Mouse (Mus musculus): ENCODE measurements around the gene St7.

The St7 gene

DNA sequence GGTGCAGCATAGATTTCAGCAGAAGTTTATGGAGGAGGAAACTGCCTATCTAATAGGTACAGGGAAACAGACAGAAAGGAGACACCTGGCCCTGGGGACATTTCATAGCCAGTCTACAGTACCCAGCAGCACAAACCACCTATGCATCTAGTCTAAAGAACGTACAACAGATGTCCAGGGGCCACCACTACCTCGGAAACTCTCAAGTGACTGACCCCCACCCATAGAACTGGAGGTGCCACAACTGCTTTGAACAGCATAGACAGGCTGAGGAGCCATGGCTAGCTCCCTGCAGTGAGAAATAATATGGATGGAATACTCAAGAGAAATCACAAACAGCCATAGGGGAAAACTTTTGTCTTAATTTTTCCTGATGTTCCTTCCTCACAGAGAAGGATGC is 220.1 kb downstream of the St7 start:
- peak; percentile 61 for DNase-seq

DNA sequence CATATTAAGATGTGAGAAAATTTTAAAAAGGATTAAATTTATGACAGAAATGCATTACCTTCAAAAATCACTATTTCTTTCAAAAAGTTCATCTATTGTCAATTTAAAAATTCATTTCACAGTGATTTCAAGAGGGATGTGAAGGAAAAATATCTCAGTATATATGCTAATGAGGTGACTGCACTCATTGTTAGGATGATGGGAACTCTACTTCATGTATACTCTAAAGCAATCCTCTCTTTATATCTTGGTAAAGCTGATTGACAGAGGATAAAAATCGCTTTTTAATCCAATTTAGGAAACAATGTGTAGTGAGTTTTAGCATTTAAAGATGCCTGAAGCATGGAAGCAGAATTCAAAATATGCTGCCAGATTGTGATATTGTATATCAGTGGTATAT is 220.6 kb downstream of the St7 start:
- DNase-seq = no peak

GRCm38 (mm10) chr6:17914300-17914699 is 221.6 kb downstream of the St7 start:
- DNase-seq = peak; percentile 43

- DNase-seq = no peak
These were observed 224.5 kb downstream of the St7 start for GRCm38 (mm10) chr6:17917233-17917632.

DNA sequence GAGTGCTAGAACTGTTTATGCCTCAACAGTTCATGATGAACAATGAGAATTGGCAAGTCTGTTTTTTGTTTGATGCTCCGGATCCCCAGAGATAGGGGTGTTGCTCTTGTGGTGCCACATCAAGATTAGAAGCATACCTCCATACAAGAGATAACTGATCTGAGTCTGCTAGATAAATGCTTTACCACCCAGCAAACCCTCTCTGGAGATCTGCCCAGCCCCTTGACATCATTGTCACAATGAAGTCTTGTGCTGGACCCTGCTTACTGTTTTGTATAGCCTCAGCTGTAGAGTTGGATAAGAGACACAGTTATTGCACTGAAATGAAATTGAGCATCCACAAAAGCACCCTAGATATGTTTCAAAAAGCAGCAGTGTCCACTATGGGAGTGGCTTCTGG is 229.4 kb downstream of the St7 start:
- DNase-seq = peak; percentile 54

- no peak for DNase-seq
These were observed 230.2 kb downstream of the St7 start for GRCm38 (mm10) chr6:17922967-17923366.

DNA sequence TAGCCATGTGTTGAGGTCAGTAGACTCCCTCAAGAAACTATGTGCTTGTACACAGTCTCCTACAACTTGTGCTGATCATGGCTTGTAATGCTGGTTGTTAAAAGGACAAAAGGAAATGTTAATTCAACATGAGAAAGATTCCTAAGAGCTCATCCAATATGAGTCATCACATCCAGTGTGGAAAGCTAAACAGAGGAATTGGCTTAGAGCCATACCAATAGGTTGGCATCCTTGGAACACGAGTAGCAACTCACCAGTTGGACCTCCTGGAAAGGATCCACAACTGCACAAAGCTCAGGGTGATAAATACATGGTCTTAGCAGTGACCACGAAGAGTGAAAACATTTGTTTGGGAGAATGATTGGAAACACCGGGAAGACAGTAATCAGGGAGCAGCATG is 230.6 kb downstream of the St7 start:
- DNase-seq = no peak

DNA sequence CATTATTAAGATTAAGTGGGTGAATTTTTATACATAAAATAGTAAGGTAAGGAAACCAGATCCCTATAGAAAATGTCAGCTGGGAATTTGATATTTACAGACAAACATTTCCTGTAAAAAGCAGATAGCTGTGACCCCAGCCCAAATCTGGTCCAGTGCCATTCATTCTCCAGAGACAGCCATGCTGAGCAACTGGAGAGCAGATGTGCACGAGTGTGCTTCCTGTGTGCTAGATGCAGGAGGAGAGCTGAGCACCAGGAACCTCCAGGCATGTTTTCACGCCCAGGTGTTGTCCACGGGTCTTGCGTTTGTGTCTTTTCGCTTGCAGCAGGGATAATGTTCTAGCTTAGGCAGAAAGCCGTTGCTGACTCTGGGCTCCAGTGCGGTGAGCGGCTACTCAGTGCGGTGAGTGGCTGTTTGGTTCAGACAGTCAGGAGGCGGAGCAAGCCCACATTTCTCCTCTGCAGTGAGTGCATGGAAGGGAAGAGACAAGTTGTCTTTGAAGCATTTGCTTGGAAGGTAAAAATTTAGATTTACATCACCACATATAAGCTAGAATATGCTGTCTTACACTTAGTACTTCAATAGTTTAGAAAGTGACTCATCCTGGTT is 231.3 kb downstream of the St7 start:
- DNase-seq = peak; percentile 5

DNA sequence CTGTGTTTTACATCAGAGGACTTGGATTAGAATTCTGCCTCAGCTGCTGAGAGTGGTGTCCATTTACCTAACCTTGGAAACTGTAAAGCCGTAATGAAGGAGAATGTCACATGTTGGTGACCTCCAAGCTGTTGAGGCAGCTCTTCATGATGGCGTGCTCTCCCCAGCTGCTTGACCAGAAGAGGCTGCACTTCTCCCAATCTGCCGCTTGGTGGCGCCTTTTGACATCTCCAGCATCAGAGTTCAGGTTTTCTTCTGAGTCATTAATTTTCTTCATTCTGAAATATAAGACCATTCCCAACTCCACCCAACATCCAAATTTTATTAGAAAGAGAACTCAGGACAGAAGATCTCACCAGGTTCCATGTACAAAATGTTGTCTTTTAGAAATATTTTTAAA is 232.5 kb downstream of the St7 start:
- DNase-seq = no peak

- no peak for DNase-seq
These were observed 235.0 kb downstream of the St7 start for GRCm38 (mm10) chr6:17927746-17928145.

GRCm38 (mm10) chr6:17931187-17931586 is 238.5 kb downstream of the St7 start:
- no peak for DNase-seq

GRCm38 (mm10) chr6:17931835-17932234 is 239.1 kb downstream of the St7 start:
- DNase-seq = no peak

DNA sequence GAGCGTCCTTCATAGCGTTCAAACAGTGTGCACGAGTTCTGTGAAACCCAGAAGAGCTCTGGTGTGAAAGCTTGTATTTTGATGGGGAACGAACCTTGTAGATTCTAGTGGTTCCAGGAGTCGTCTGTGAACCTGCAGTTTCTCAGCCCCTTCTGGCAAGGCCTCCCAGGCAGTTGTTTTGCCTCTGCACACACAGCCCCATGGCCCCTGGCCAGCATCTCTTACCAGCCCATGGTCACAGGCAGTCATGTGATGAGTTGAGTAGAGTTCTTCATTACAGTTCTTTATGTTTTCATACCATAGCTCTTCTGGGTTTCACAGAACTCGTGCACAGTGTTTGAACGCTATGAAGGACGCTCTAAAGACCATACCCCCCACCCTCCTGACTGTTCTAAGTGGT is 240.1 kb downstream of the St7 start:
- DNase-seq = no peak

DNA sequence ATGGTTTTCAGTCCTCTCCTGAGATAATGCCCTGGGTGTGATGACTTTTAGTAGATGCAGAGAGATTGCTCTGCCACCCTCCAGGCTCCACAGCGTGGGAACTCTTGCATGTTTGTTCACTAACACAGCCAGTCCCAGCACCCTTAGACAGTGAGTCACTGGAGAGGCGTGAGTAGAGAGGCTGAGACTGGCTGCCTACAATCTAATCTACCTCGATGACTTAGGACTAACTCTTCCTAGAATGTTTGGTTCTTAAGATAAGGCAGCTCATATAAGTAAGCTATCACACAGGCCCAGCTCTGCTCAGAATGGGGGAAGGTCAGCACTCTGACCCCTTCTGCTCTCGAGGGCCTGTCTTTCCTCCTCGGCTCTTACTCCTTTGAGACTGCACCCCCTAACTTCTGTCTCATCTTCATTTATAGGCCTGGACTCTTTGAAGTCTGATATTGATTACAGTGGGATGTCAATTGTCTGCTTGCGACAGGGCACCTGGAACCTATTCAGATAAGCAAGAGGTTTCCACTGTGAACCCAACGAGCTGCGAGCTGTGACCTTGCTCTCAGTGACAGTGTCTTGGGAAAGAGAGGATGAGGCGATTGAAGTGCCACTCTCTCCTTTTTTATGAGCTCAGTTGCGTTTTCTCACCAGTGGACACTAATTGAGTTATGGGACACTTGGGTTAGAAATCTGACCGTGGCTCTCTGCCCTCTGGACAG is 246.1 kb downstream of the St7 start:
- no peak for DNase-seq

GRCm38 (mm10) chr6:17941916-17942315 is 249.2 kb downstream of the St7 start:
- no peak for DNase-seq

- DNase-seq = no peak
These were observed 249.6 kb downstream of the St7 start for GRCm38 (mm10) chr6:17942344-17942743.

GRCm38 (mm10) chr6:17943877-17944617 is 251.3 kb downstream of the St7 start:
- no peak for DNase-seq

- peak; percentile 5 for DNase-seq
These were observed 253.7 kb downstream of the St7 start for GRCm38 (mm10) chr6:17946456-17946855.

DNA sequence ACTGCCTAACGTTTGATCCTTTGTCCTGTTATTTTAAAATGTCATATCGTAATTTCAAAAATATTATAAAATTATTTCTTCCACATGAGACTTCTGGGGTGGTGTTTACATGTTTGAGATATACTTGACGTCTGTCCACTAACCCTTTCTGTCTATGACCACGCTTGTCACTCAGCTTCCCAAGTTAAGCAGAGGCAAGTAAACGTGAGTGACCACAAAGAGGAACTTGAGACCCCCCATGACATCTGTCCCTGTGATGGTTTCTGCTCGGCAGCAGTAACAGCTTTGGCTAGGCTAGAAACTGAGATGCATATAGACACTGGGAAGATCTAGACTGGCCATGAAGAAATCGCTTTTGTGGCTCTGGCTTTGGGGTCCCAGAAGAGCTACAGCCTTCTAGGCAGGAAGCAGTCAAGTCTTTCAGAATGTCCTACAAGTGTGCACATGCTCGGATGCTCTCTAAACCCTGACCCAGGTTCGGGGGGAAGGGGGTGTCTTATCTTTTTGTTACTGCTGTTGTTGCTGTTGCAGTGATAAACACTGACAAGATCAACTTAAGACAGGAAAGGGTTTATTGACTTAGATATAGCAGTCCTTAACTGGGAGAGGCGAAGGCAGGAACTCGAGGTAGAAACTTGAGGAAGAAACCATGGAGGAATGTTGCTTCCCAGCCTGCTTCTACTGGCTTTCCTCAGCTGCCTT is 254.5 kb downstream of the St7 start:
- DNase-seq = no peak

DNA sequence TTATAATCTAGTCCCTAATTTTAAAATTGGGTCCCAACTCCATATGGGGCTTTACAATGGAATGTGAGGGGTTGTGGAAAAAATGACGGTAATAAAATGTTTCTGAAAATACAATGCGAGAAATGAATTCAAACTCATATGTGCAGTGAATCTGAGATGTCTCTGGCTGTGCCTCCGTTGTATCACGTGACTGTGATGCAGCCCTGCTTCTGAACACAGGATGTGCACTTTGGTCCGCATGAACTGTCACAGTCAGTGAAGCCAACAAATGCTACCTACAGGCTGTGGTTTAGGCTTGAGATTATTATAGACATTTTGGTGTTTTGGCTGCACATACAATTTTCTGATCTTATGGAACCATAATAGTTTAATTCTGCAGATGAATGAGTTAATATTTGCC is 256.4 kb downstream of the St7 start:
- no peak for DNase-seq

DNA sequence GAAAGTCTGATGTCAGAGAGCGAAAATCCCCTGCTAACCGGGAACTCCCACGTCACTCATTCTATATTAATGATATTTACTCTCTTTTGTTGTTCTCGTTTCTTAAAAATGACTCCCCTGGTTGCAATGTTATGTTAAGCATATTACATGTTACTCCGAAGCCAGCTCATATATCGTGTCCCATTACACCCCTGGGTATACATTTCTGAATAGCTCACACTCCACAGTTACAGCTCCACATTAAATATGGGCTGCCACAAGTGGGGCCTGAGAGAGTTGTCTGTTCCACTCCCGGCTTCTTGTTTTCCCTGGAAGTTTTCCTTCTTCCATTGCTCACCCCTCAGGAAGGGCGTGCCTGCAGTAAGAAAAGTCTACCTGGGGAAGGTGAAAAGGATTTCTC is 259.0 kb downstream of the St7 start:
- DNase-seq = no peak

GRCm38 (mm10) chr6:17963455-17963854 is 270.7 kb downstream of the St7 start:
- DNase-seq = no peak

DNA sequence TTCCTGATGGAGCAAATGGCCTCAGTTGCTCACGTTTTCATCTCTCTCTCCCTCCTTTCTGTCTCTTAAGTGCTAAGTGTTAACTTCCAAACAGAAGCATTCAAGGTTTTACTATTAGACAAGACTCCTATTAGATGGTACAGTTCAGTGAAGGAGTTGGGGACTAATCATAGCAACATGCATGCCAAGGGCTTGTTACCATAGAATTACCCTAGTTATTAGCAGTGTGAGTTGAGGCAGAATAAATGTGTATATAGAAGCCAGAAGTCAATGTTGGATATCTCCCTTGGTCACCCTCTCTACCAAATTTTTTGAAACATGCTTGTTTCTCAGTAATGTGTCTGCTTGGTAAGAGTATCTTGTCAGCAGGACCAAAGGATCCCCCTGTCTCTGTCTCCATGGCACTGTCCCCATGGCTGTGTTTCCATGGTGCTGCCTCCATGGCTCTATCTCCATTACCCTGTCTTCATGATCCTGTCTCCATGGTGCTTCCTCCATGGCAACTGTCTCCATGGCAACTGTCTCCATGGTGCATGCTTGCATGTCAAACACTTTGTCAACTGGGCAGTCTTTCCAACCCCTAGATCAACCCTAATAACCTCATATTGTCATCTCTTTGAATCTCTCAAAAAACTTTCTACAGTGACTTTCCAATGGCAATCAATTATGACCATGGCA is 275.9 kb downstream of the St7 start:
- no peak for DNase-seq
